Mouse (Mus musculus): Measurements from ENCODE around the gene Cnpy4. TPM values are rescaled to one million over a fixed set of nuclear protein-coding genes. Genes with fewer than 3 reads are reported as not detected.

The Cnpy4 gene
- polyA plus RNA-seq, 1 experiment: 1.7 TPM

- H3K27ac ChIP-seq (ENCODE audit: control insufficient read depth, insufficient read depth, low read depth, low read length): no peak overlapping the region
- no peaks in the 10 kb centered on the region for H3K27me3 ChIP-seq (ENCODE audit: control insufficient read depth, insufficient read depth, low read length)
- no peaks in the 10 kb centered on the region; the same call in 1 of the 2 replicates for H3K4me1 ChIP-seq (ENCODE audit: control insufficient read depth, insufficient read depth, low read length)
- peak overlapping the region; percentile 99; the same call in 1 of the 2 replicates for H3K4me3 ChIP-seq (ENCODE audit: control insufficient read depth, low read depth, low read length)
- TF ChIP-seq POLR2A (IDR thresholded peaks at IDR 0.05; ENCODE audit: control insufficient read depth, low read depth, low read length) (no peak), CTCF (IDR thresholded peaks at IDR 0.05; ENCODE audit: control insufficient read depth, insufficient read depth, insufficient replicate concordance, low read depth, low read length) (no peak)
- peaks cover 2% of the 10 kb centered on the region; the same call in 1 of the 2 replicates for H3K36me3 ChIP-seq (ENCODE audit: control insufficient read depth, insufficient read depth, low read length)
These were observed 14.1 kb upstream of the Cnpy4 start for GRCm38 (mm10) chr5:138173217-138173616.

DNA sequence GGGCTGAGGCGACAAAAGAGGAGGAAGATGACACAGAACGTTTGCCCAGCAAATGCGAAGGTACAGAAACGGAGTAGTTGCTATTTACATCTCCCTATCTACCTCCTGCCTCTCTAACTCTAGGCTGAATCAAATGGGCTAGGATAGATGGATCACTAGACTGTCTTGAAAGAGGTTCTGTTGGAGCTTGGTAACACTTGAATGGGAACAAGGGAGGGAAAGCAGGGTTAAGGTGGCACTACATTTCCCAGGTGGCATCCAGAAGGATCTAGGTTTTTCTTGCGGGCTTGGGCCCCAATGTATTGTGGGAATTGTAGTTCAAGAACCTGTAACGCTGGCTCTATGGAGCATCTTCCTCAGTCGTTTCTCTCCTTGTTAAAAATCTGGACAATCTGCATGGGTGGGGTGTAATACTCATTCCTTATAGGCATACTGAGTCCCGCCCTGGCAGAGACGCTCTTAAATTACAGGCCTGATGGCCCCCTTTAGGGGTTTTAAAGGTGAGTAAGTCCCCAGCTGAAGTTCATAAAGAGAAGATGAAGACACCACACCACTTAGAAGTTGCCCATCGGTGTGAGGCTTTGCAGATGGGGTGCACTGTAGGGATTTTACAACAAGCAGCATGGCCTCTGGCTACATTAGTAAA lies 499 bp downstream of the Cnpy4 start:
- H3K27ac ChIP-seq (ENCODE audit: control insufficient read depth, insufficient read depth, low read depth, low read length): peak overlapping the region; percentile 88
- peak overlapping the region; percentile 98 for H3K4me3 ChIP-seq (ENCODE audit: control insufficient read depth, low read depth, low read length)
- H3K36me3 ChIP-seq (ENCODE audit: control insufficient read depth, insufficient read depth, low read length): no peaks in the 10 kb centered on the region
- H3K27me3 ChIP-seq (ENCODE audit: control insufficient read depth, insufficient read depth, low read length): no peaks in the 10 kb centered on the region
- TF ChIP-seq POLR2A (IDR thresholded peaks at IDR 0.05; ENCODE audit: control insufficient read depth, low read depth, low read length): no peak
- TF ChIP-seq CTCF (IDR thresholded peaks at IDR 0.05; ENCODE audit: control insufficient read depth, insufficient read depth, insufficient replicate concordance, low read depth, low read length): no peak
- H3K4me1 ChIP-seq (ENCODE audit: control insufficient read depth, insufficient read depth, low read length): peaks cover 6% of the 10 kb centered on the region

- H3K36me3 ChIP-seq (ENCODE audit: control insufficient read depth, insufficient read depth, low read length): no peaks in the 10 kb centered on the region
- no peaks in the 10 kb centered on the region for H3K27me3 ChIP-seq (ENCODE audit: control insufficient read depth, insufficient read depth, low read length)
- H3K4me3 ChIP-seq (ENCODE audit: control insufficient read depth, low read depth, low read length): peak within 1 kb of the TSS; percentile 83
- TF ChIP-seq CTCF (IDR thresholded peaks at IDR 0.05; ENCODE audit: control insufficient read depth, insufficient read depth, insufficient replicate concordance, low read depth, low read length): no peak
- TF ChIP-seq POLR2A (IDR thresholded peaks at IDR 0.05; ENCODE audit: control insufficient read depth, low read depth, low read length): peak; percentile 55
- H3K27ac ChIP-seq (ENCODE audit: control insufficient read depth, insufficient read depth, low read depth, low read length): peak within 1 kb of the TSS; percentile 97
- peaks cover 11% of the 10 kb centered on the region for H3K4me1 ChIP-seq (ENCODE audit: control insufficient read depth, insufficient read depth, low read length)
These were observed 6.8 kb downstream of the Cnpy4 start, which contains the start of gene Mblac1 for GRCm38 (mm10) chr5:138193771-138194727. TSS of gene Mblac1 (plus strand) at chr5:138194314.

DNA sequence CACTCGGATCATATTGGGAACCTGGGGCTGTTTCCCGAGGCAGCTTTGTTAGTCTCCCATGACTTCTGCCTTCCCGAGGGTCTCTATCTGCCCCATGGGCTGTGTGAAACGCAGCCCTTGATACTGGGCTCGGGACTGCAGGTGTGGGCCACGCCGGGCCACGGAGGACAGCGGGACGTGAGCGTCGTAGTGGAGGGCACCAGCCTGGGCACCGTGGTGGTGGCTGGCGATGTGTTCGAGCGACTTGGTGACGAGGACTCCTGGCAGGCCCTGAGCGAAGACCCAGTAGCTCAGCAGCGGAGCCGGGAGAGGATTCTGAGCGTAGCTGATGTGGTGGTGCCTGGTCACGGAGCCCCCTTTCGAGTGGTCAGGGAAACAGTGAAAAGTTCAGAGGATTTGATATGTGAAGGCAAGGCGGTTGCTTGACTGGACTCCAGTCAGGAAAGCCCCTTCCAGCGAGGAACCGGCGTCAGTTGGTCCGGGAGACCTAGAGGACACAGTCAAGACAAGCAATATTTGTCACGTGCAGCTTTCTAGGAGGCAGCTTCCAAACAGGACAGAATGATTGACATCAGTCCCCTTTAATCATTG lies 7.6 kb downstream of the Cnpy4 start:
- Histone ChIP-seq H3K27ac (ENCODE audit: control insufficient read depth, insufficient read depth, low read depth, low read length) (peak overlapping the region; percentile 97), H3K27me3 (ENCODE audit: control insufficient read depth, insufficient read depth, low read length) (no peaks in the 10 kb centered on the region), H3K36me3 (ENCODE audit: control insufficient read depth, insufficient read depth, low read length) (no peaks in the 10 kb centered on the region), H3K4me3 (ENCODE audit: control insufficient read depth, low read depth, low read length) (peak overlapping the region; percentile 83), H3K4me1 (ENCODE audit: control insufficient read depth, insufficient read depth, low read length) (peaks cover 11% of the 10 kb centered on the region)
- TF ChIP-seq CTCF (IDR thresholded peaks at IDR 0.05; ENCODE audit: control insufficient read depth, insufficient read depth, insufficient replicate concordance, low read depth, low read length): no peak
- TF ChIP-seq POLR2A (IDR thresholded peaks at IDR 0.05; ENCODE audit: control insufficient read depth, low read depth, low read length): peak; percentile 10; the same call in 1 of the 2 replicates

DNA sequence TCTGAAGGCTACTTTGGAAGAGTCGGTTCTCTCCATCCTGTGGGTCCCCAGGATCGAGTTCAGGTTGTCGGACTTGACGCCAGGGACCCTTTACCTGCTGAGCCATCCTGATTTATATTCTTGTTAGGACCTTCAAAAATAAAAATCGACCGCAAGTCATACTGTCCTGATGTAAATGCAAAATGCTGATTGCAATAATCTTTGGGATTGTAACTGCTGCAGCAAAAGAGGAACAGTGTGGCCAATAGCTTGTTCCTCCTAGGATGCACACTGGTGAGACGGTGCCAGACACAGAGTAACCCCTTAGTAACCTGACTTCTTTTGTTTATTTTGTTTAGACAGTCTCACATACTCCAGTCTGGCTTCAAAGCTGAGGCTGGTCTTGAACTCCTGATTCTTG lies 8.2 kb downstream of the Cnpy4 start:
- Histone ChIP-seq H3K36me3 (ENCODE audit: control insufficient read depth, insufficient read depth, low read length) (no peaks in the 10 kb centered on the region), H3K27ac (ENCODE audit: control insufficient read depth, insufficient read depth, low read depth, low read length) (no peak overlapping the region), H3K4me3 (ENCODE audit: control insufficient read depth, low read depth, low read length) (no peak overlapping the region), H3K27me3 (ENCODE audit: control insufficient read depth, insufficient read depth, low read length) (no peaks in the 10 kb centered on the region), H3K4me1 (ENCODE audit: control insufficient read depth, insufficient read depth, low read length) (peaks cover 11% of the 10 kb centered on the region)
- TF ChIP-seq POLR2A (IDR thresholded peaks at IDR 0.05; ENCODE audit: control insufficient read depth, low read depth, low read length): no peak
- TF ChIP-seq CTCF (IDR thresholded peaks at IDR 0.05; ENCODE audit: control insufficient read depth, insufficient read depth, insufficient replicate concordance, low read depth, low read length): no peak

DNA sequence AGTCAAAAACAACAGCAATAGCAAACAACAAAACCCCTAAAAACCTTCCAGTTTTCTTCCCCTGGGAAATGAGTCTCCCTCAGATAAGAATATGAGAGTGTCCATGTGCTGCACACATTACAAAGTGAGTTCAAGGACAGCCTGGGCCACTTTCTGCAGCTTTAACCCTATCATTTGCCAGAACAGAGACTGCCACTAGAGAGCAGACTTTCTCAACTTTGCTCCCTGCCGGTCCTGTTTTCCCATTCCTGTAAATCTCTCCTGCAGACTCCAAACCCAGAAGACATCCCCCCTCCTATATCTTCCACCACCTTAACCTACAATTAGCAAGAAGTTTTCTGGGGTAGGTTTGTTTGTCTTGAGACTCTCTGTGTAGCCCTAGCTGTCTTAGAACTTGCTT lies 12.3 kb downstream of the Cnpy4 start:
- Histone ChIP-seq H3K4me1 (ENCODE audit: control insufficient read depth, insufficient read depth, low read length) (peaks cover 11% of the 10 kb centered on the region), H3K27me3 (ENCODE audit: control insufficient read depth, insufficient read depth, low read length) (no peaks in the 10 kb centered on the region), H3K36me3 (ENCODE audit: control insufficient read depth, insufficient read depth, low read length) (no peaks in the 10 kb centered on the region), H3K4me3 (ENCODE audit: control insufficient read depth, low read depth, low read length) (no peak overlapping the region), H3K27ac (ENCODE audit: control insufficient read depth, insufficient read depth, low read depth, low read length) (no peak overlapping the region)
- no peak for TF ChIP-seq POLR2A (IDR thresholded peaks at IDR 0.05; ENCODE audit: control insufficient read depth, low read depth, low read length)
- no peak for TF ChIP-seq CTCF (IDR thresholded peaks at IDR 0.05; ENCODE audit: control insufficient read depth, insufficient read depth, insufficient replicate concordance, low read depth, low read length)

DNA sequence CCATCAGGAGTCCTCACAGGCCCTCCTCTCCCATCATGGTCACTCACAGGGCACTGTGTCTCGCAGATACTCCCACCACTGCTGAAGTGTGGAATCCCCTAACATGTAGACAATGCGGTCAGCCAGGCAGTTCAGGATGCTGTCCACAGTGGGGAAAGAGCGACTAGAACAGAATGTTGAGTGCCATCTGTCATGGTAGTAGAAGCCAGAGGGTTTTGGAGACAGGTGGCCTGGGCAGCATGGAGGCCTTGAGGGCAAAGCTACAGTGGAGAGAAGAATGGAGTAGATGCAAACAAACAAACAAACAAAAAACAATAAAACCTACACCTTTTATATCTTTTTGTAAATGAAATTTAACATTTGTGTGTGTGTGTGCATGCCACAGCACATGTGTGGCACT lies 14.8 kb downstream of the Cnpy4 start:
- H3K36me3 ChIP-seq (ENCODE audit: control insufficient read depth, insufficient read depth, low read length): no peaks in the 10 kb centered on the region

More for the DNA sequence above, 14.8 kb downstream of the Cnpy4 start:
- H3K27ac ChIP-seq (ENCODE audit: control insufficient read depth, insufficient read depth, low read depth, low read length): no peak overlapping the region
- no peaks in the 10 kb centered on the region for H3K4me1 ChIP-seq (ENCODE audit: control insufficient read depth, insufficient read depth, low read length)
- H3K4me3 ChIP-seq (ENCODE audit: control insufficient read depth, low read depth, low read length): no peak overlapping the region
- no peaks in the 10 kb centered on the region for H3K27me3 ChIP-seq (ENCODE audit: control insufficient read depth, insufficient read depth, low read length)
- TF ChIP-seq CTCF (IDR thresholded peaks at IDR 0.05; ENCODE audit: control insufficient read depth, insufficient read depth, insufficient replicate concordance, low read depth, low read length) (no peak), POLR2A (IDR thresholded peaks at IDR 0.05; ENCODE audit: control insufficient read depth, low read depth, low read length) (no peak)

All from testis, adult 2 months (tissue).